Comparison of ENCODE assay signal across 24 mouse cellular contexts in genomic region chr5:107186206-107186605, GRCm38 (mm10).
"Had no signal": no experiment of that assay in that cellular context is flagged by ENCODE, and none has a peak within 500 bp of the region (broad histone marks: within the 10 kb centered on the region; RNA-seq: fewer than 3 reads in every experiment).

No protein-coding gene starts in this region.

- H3K27me3 ChIP-seq: embryonic facial prominence, embryonic 12.5 days; embryonic facial prominence, embryonic 13.5 days; embryonic facial prominence, embryonic 15.5 days; forebrain, embryonic 12.5 days; forebrain, embryonic 13.5 days; forebrain, embryonic 15.5 days had no signal

- H3K36me3 ChIP-seq: embryonic facial prominence, embryonic 10.5 days; embryonic facial prominence, embryonic 12.5 days; embryonic facial prominence, embryonic 13.5 days; embryonic facial prominence, embryonic 15.5 days; forebrain, embryonic 10.5 days; forebrain, embryonic 12.5 days; forebrain, embryonic 15.5 days had no signal

- H3K4me3 ChIP-seq: embryonic facial prominence, embryonic 10.5 days; embryonic facial prominence, embryonic 12.5 days; embryonic facial prominence, embryonic 13.5 days; embryonic facial prominence, embryonic 15.5 days; erythroblast, embryonic 14.5 days; forebrain, embryonic 10.5 days; forebrain, embryonic 12.5 days; forebrain, embryonic 13.5 days; forebrain, embryonic 15.5 days; gastrocnemius, adult 2 months; heart, adult 2 months had no signal

- DNase-seq: cerebellum, adult 9-10 months; cerebellum, adult 9-11 months; cerebellum, postnatal 10 days; cerebellum, postnatal 14 days; cerebellum, postnatal 25 days; cerebellum, postnatal 36 days; embryo, embryonic 11 days; forebrain, postnatal 0 days; gastrocnemius, adult 2 months; gastrocnemius, postnatal 10 days; gastrocnemius, postnatal 14 days; gastrocnemius, postnatal 25 days; gastrocnemius, postnatal 36 days; heart, adult 18-20 months; heart, adult 2 months had no signal

- H3K27ac ChIP-seq: embryonic facial prominence, embryonic 10.5 days; embryonic facial prominence, embryonic 12.5 days; embryonic facial prominence, embryonic 13.5 days; embryonic facial prominence, embryonic 15.5 days; forebrain, embryonic 10.5 days; forebrain, embryonic 12.5 days; forebrain, embryonic 13.5 days; forebrain, embryonic 15.5 days; heart, adult 2 months had no signal

- H3K4me1 ChIP-seq: forebrain, embryonic 10.5 days; forebrain, embryonic 12.5 days; forebrain, embryonic 13.5 days; forebrain, embryonic 15.5 days had no signal
